Mouse (Mus musculus) left cerebral cortex, adult 8-10 months (tissue): ENCODE results near the gene Olfr1152. TPM values are rescaled to one million over a fixed set of nuclear protein-coding genes. Genes with fewer than 3 reads are reported as not detected.

Experiments
- DNase-seq, 2 experiments: peaks; one replicate each; pipeline ENCODE4 v3.0.0; 2022; ENCODE audit warnings: low spot score in 2 of 2
- total RNA-seq, 4 experiments: library from RNA; stranded (reverse); gene quantifications; 2 replicates each; pipeline ENCODE4 v1.2.4; 2022

The Olfr1152 gene
- total RNA-seq, result not detected

GRCm38 (mm10) chr2:87866192-87866591, at the start of gene Olfr1152:
Olfr1152 (plus strand) TSS chr2:87866492.
- no peak for DNase-seq

- DNase-seq, result no peak
Observed at GRCm38 (mm10) chr2:87830233-87830632, 36.1 kb upstream of the Olfr1152 start, which contains the start of gene Olfr1148. Olfr1148 (plus strand) TSS chr2:87830533.

GRCm38 (mm10) chr2:87843693-87844092, 22.6 kb upstream of the Olfr1152 start, which contains the start of gene Olfr1150-ps1:
Olfr1150-ps1 (plus strand) TSS chr2:87843993.
- DNase-seq, result no peak

- DNase-seq, result no peak
Observed at GRCm38 (mm10) chr2:87855562-87855961, 10.7 kb upstream of the Olfr1152 start, which contains the start of gene Olfr1151. Olfr1151 (plus strand) TSS chr2:87855862.

- no peak for DNase-seq
Observed at GRCm38 (mm10) chr2:87894662-87895061, 28.4 kb downstream of the Olfr1152 start, which contains the start of gene Olfr1153. Olfr1153 (plus strand) TSS chr2:87894962.

- no peak for DNase-seq
Observed at GRCm38 (mm10) chr2:87905066-87905465, 38.8 kb downstream of the Olfr1152 start, which contains the start of gene Olfr1154. Olfr1154 (minus strand) TSS chr2:87905166.

Other genes with a start within 250 kb of the Olfr1152 start
- gene Olfr1131, start 239.4 kb upstream of the Olfr1152 start, total RNA-seq, result not detected
- gene Olfr1132, start 229.0 kb upstream of the Olfr1152 start, total RNA-seq, result not detected
- gene Olfr1133, start 219.1 kb upstream of the Olfr1152 start, total RNA-seq, result not detected
- not detected for gene Olfr1134, start 208.0 kb upstream of the Olfr1152 start, total RNA-seq
- not detected for gene Olfr1135, start 192.8 kb upstream of the Olfr1152 start, total RNA-seq
- not detected for gene Olfr1136, start 172.5 kb upstream of the Olfr1152 start, total RNA-seq
- gene Olfr1137, start 153.3 kb upstream of the Olfr1152 start, total RNA-seq, result not detected
- gene Olfr1138, start 126.5 kb upstream of the Olfr1152 start, total RNA-seq, result not detected
- gene Olfr1140, start 122.7 kb upstream of the Olfr1152 start, total RNA-seq, result not detected
- not detected for gene Olfr1141, start 112.5 kb upstream of the Olfr1152 start, total RNA-seq
- not detected for gene Olfr152, start 87.0 kb upstream of the Olfr1152 start, total RNA-seq
- not detected for gene Olfr1143, start 65.9 kb upstream of the Olfr1152 start, total RNA-seq
- not detected for gene Olfr1145, start 56.7 kb upstream of the Olfr1152 start, total RNA-seq
- not detected for gene Olfr1148, start 36.0 kb upstream of the Olfr1152 start, total RNA-seq
- gene Olfr1150-ps1, start 22.5 kb upstream of the Olfr1152 start, total RNA-seq, result not detected
- not detected for gene Olfr1151, start 10.6 kb upstream of the Olfr1152 start, total RNA-seq
- not detected for gene Olfr1153, start 28.5 kb downstream of the Olfr1152 start, total RNA-seq
- not detected for gene Olfr1154, start 38.7 kb downstream of the Olfr1152 start, total RNA-seq
- not detected for gene Olfr1155, start 78.6 kb downstream of the Olfr1152 start, total RNA-seq
- gene Olfr1156, start 86.6 kb downstream of the Olfr1152 start, total RNA-seq, result under 1 TPM in 3 of 4 experiments, not detected in 1; 0.14 to 0.23 (median 0.22) TPM
- not detected for gene Olfr1157, start 101.8 kb downstream of the Olfr1152 start, total RNA-seq
- not detected for gene Olfr74, start 108.2 kb downstream of the Olfr1152 start, total RNA-seq
- gene Olfr1158, start 123.6 kb downstream of the Olfr1152 start, total RNA-seq, result not detected
- not detected for gene Olfr1160, start 141.8 kb downstream of the Olfr1152 start, total RNA-seq
- gene Olfr1161, start 156.3 kb downstream of the Olfr1152 start, total RNA-seq, result not detected
- not detected for gene Olfr73, start 171.2 kb downstream of the Olfr1152 start, total RNA-seq
- gene Olfr1162, start 184.6 kb downstream of the Olfr1152 start, total RNA-seq, result not detected
- gene Olfr1163, start 205.3 kb downstream of the Olfr1152 start, total RNA-seq, result not detected
- not detected for gene Olfr1164, start 227.5 kb downstream of the Olfr1152 start, total RNA-seq